Mouse (Mus musculus): Measurements from ENCODE around the gene Thtpa. TPM values are rescaled to one million over a fixed set of nuclear protein-coding genes. Genes with fewer than 3 reads are reported as not detected.

Gene Thtpa
- polyA plus RNA-seq, 1 experiment from 2014 or later: 20.8 TPM

GRCm38 (mm10) chr14:55098067-55098466 is 3.5 kb downstream of the Thtpa start:
- Histone ChIP-seq H3K4me2 (ENCODE audit: low read length) (no peak overlapping the region), H3K27ac (peak overlapping the region; percentile 75), H3K4me3 (replicated peaks; ENCODE audit: low read depth, low read length) (no peak overlapping the region), H3K27me3 (ENCODE audit: insufficient read depth, low read length) (no peaks in the 10 kb centered on the region), H3K9me3 (replicated peaks; ENCODE audit: low read length) (no peaks in the 10 kb centered on the region), H3K36me3 (ENCODE audit: insufficient read depth, low read length) (peaks cover 12% of the 10 kb centered on the region; the same call in 1 of the 2 replicates), H3K9ac (ENCODE audit: low read depth, low read length) (no peak overlapping the region), H3K4me1 (replicated peaks; ENCODE audit: insufficient read depth, low read length) (peaks cover 16% of the 10 kb centered on the region)
- ATAC-seq (replicated peaks; ENCODE audit: low FRiP score, low read depth): peak; percentile 35
- peak; percentile 89 for DNase-seq (ENCODE audit: low spot score)
- WGBS: 47% methylated on average over 4 of the region's 4 CpGs
- peak; percentile 84 for TF ChIP-seq CTCF (IDR thresholded peaks at IDR 0.05; ENCODE audit: low read depth)

GRCm38 (mm10) chr14:55101592-55101991 is 7.0 kb downstream of the Thtpa start:
- no peak overlapping the region for H3K4me2 ChIP-seq (ENCODE audit: low read length)
- no peaks in the 10 kb centered on the region for H3K27me3 ChIP-seq (ENCODE audit: insufficient read depth, low read length)
- H3K27ac ChIP-seq: no peak overlapping the region
- peak; percentile 77 for TF ChIP-seq CTCF (IDR thresholded peaks at IDR 0.05; ENCODE audit: low read depth)
- ATAC-seq (replicated peaks; ENCODE audit: low FRiP score, low read depth) (no peak), DNase-seq (ENCODE audit: low spot score) (peak; percentile 73)
- 51% methylated on average over 4 of the region's 4 CpGs for WGBS
- no peaks in the 10 kb centered on the region for H3K9me3 ChIP-seq (replicated peaks; ENCODE audit: low read length)
- peaks cover 11% of the 10 kb centered on the region; the same call in 1 of the 2 replicates for H3K4me1 ChIP-seq (replicated peaks; ENCODE audit: insufficient read depth, low read length)
- H3K9ac ChIP-seq (ENCODE audit: low read depth, low read length): no peak overlapping the region
- H3K36me3 ChIP-seq (ENCODE audit: insufficient read depth, low read length): peaks cover 12% of the 10 kb centered on the region; the same call in 1 of the 2 replicates
- H3K4me3 ChIP-seq (replicated peaks; ENCODE audit: low read depth, low read length): no peak overlapping the region

GRCm38 (mm10) chr14:55102253-55102785 is 7.7 kb downstream of the Thtpa start:
- Histone ChIP-seq H3K4me2 (ENCODE audit: low read length) (no peak overlapping the region), H3K27ac (no peak overlapping the region), H3K9me3 (replicated peaks; ENCODE audit: low read length) (no peaks in the 10 kb centered on the region), H3K27me3 (ENCODE audit: insufficient read depth, low read length) (no peaks in the 10 kb centered on the region), H3K4me1 (replicated peaks; ENCODE audit: insufficient read depth, low read length) (0 out of 2 replicates have a peak, but pooled peaks cover 5% of the 10 kb centered on the region), H3K36me3 (ENCODE audit: insufficient read depth, low read length) (peaks cover 12% of the 10 kb centered on the region; the same call in 1 of the 2 replicates), H3K9ac (ENCODE audit: low read depth, low read length) (no peak overlapping the region), H3K4me3 (replicated peaks; ENCODE audit: low read depth, low read length) (no peak overlapping the region)
- TF ChIP-seq CTCF (IDR thresholded peaks at IDR 0.05; ENCODE audit: low read depth): no peak
- ATAC-seq (replicated peaks; ENCODE audit: low FRiP score, low read depth) (no peak), DNase-seq (ENCODE audit: low spot score) (no peak)
- WGBS: 73% methylated on average over 15 of the region's 15 CpGs

GRCm38 (mm10) chr14:55104365-55104764 is 9.8 kb downstream of the Thtpa start:
- TF ChIP-seq CTCF (IDR thresholded peaks at IDR 0.05; ENCODE audit: low read depth): no peak
- WGBS: 88% methylated on average over 18 of the region's 18 CpGs
- no peak for ATAC-seq (replicated peaks; ENCODE audit: low FRiP score, low read depth)
- Histone ChIP-seq H3K4me3 (replicated peaks; ENCODE audit: low read depth, low read length) (no peak overlapping the region), H3K27ac (no peak overlapping the region; the same call in 1 of the 2 replicates), H3K9ac (ENCODE audit: low read depth, low read length) (no peak overlapping the region), H3K9me3 (replicated peaks; ENCODE audit: low read length) (no peaks in the 10 kb centered on the region), H3K36me3 (ENCODE audit: insufficient read depth, low read length) (peaks cover 10% of the 10 kb centered on the region; the same call in 1 of the 2 replicates), H3K4me1 (replicated peaks; ENCODE audit: insufficient read depth, low read length) (0 out of 2 replicates have a peak, but pooled peaks cover 6% of the 10 kb centered on the region), H3K27me3 (ENCODE audit: insufficient read depth, low read length) (peaks cover 3% of the 10 kb centered on the region; the same call in 1 of the 2 replicates), H3K4me2 (ENCODE audit: low read length) (no peak overlapping the region)
- no peak for DNase-seq (ENCODE audit: low spot score)

- WGBS: 5% methylated on average over 7 of the region's 7 CpGs
- H3K27ac ChIP-seq: peak overlapping the region; percentile 54; the same call in 1 of the 2 replicates
Observed at GRCm38 (mm10) chr14:55105386-55105785, 10.8 kb downstream of the Thtpa start.

GRCm38 (mm10) chr14:55105836-55106809 is 11.5 kb downstream of the Thtpa start, which contains the start of gene Ap1g2:
Gene Ap1g2 (minus strand): TSS chr14:55106593.
- WGBS: under 1% methylated on average over 39 of the region's 39 CpGs
- H3K4me2 ChIP-seq (ENCODE audit: low read length): peak within 1 kb of the TSS; percentile 80
- DNase-seq (ENCODE audit: low spot score): peak; percentile 88

More at GRCm38 (mm10) chr14:55105386-55105785, 10.8 kb downstream of the Thtpa start:
- Histone ChIP-seq H3K36me3 (ENCODE audit: insufficient read depth, low read length) (0 out of 2 replicates have a peak, but pooled peaks cover 6% of the 10 kb centered on the region), H3K4me1 (replicated peaks; ENCODE audit: insufficient read depth, low read length) (0 out of 2 replicates have a peak, but pooled peaks cover 8% of the 10 kb centered on the region), H3K27me3 (ENCODE audit: insufficient read depth, low read length) (peaks cover 11% of the 10 kb centered on the region), H3K4me3 (replicated peaks; ENCODE audit: low read depth, low read length) (peak overlapping the region; percentile 48), H3K4me2 (ENCODE audit: low read length) (peak overlapping the region; percentile 80), H3K9ac (ENCODE audit: low read depth, low read length) (no peak overlapping the region), H3K9me3 (replicated peaks; ENCODE audit: low read length) (no peaks in the 10 kb centered on the region)
- no peak for TF ChIP-seq CTCF (IDR thresholded peaks at IDR 0.05; ENCODE audit: low read depth)
- ATAC-seq (replicated peaks; ENCODE audit: low FRiP score, low read depth) (no peak; the same call in 1 of the 2 replicates), DNase-seq (ENCODE audit: low spot score) (peak; percentile 75)

More at GRCm38 (mm10) chr14:55105836-55106809, 11.5 kb downstream of the Thtpa start, which contains the start of gene Ap1g2:
- ATAC-seq (replicated peaks; ENCODE audit: low FRiP score, low read depth): peak; percentile 58; the same call in 1 of the 2 replicates
- H3K36me3 ChIP-seq (ENCODE audit: insufficient read depth, low read length): 0 out of 2 replicates have a peak, but pooled peaks cover under 1% of the 10 kb centered on the region
- 0 out of 2 replicates have a peak, but pooled peaks cover 8% of the 10 kb centered on the region for H3K4me1 ChIP-seq (replicated peaks; ENCODE audit: insufficient read depth, low read length)
- peak within 1 kb of the TSS; percentile 32 for H3K27ac ChIP-seq
- no peaks in the 10 kb centered on the region for H3K9me3 ChIP-seq (replicated peaks; ENCODE audit: low read length)
- H3K27me3 ChIP-seq (ENCODE audit: insufficient read depth, low read length): peaks cover 15% of the 10 kb centered on the region
- H3K9ac ChIP-seq (ENCODE audit: low read depth, low read length): peak within 1 kb of the TSS; percentile 49; the same call in 1 of the 2 replicates
- peak within 1 kb of the TSS; percentile 48 for H3K4me3 ChIP-seq (replicated peaks; ENCODE audit: low read depth, low read length)
- peak; percentile 31; the same call in 1 of the 2 replicates for TF ChIP-seq CTCF (IDR thresholded peaks at IDR 0.05; ENCODE audit: low read depth)
